Comparison of ENCODE assay signal across 9 mouse cellular contexts in genomic region chr9:124033345-124033744, GRCm38 (mm10). TPM values are rescaled to one million over a fixed set of nuclear protein-coding genes. Genes with fewer than 3 reads are reported as not detected.
DNase-seq lines count a peak whose midpoint lies in the region; ATAC-seq lines count a peak whose summit lies in the region.
"Had no signal": no experiment of that assay in that cellular context is flagged by ENCODE, and none has a peak within 500 bp of the region (broad histone marks: within the 10 kb centered on the region; RNA-seq: fewer than 3 reads in every experiment).

No protein-coding gene starts in this region.

- no peak overlapping the region for H3K9ac ChIP-seq in forebrain, embryonic 11.5 days (ENCODE audit: low read length)
- no peak overlapping the region for H3K9ac ChIP-seq in forebrain, embryonic 15.5 days (replicated peaks)
- H3K9ac ChIP-seq: hindbrain, embryonic 15.5 days had no signal

- H3K36me3 ChIP-seq in forebrain, embryonic 11.5 days (ENCODE audit: control insufficient read depth, insufficient read depth, low read length): no peaks in the 10 kb centered on the region
- H3K36me3 ChIP-seq in forebrain, embryonic 15.5 days: no peaks in the 10 kb centered on the region
- H3K36me3 ChIP-seq: hindbrain, embryonic 15.5 days had no signal

- H3K9me3 ChIP-seq in forebrain, embryonic 11.5 days (ENCODE audit: control insufficient read depth, low read length): no peaks in the 10 kb centered on the region
- H3K9me3 ChIP-seq in forebrain, embryonic 15.5 days: no peaks in the 10 kb centered on the region
- H3K9me3 ChIP-seq: hindbrain, embryonic 15.5 days had no signal

- WGBS in forebrain, embryonic 11.5 days: 35% methylated on average over 1 of the region's 1 CpGs
- WGBS in forebrain, embryonic 15.5 days: 55% methylated on average over 1 of the region's 1 CpGs

- 0 out of 2 replicates have a peak, but pooled peaks have one; percentile 24 for ATAC-seq in forebrain, embryonic 11.5 days (replicated peaks; ENCODE audit: low FRiP score)
- ATAC-seq in forebrain, embryonic 15.5 days (replicated peaks): no peak

- H3K4me1 ChIP-seq in forebrain, embryonic 11.5 days (replicated peaks; ENCODE audit: control insufficient read depth, insufficient read depth, low read length): no peaks in the 10 kb centered on the region
- H3K4me1 ChIP-seq in forebrain, embryonic 15.5 days: no peaks in the 10 kb centered on the region
- H3K4me1 ChIP-seq: hindbrain, embryonic 15.5 days had no signal

- DNase-seq in forebrain, embryonic 11.5 days (ENCODE audit: low spot score): no peak
- DNase-seq in thymus, postnatal 14 days: peak; percentile 14
- no peak for DNase-seq in thymus, adult 18-20 months
- DNase-seq in kidney, postnatal 14 days: peak; percentile 20
- DNase-seq in naive thymus-derived CD4-positive, alpha-beta T cell, adult 2 months (ENCODE audit: low read depth): peak; percentile 46
- DNase-seq in urinary bladder, postnatal 36 days (ENCODE audit: low spot score in 2 of 2): no peak
- no peak for DNase-seq in cerebellum, adult 11 months

- no peak overlapping the region for H3K27ac ChIP-seq in forebrain, embryonic 11.5 days (ENCODE audit: low read depth, low read length)
- no peak overlapping the region for H3K27ac ChIP-seq in forebrain, embryonic 15.5 days (replicated peaks)
- H3K27ac ChIP-seq: hindbrain, embryonic 15.5 days had no signal

- no peaks in the 10 kb centered on the region for H3K27me3 ChIP-seq in forebrain, embryonic 11.5 days (ENCODE audit: control insufficient read depth, insufficient read depth, low read length)
- H3K27me3 ChIP-seq in forebrain, embryonic 15.5 days: no peaks in the 10 kb centered on the region
- H3K27me3 ChIP-seq: hindbrain, embryonic 15.5 days had no signal

- no peak overlapping the region for H3K4me2 ChIP-seq in forebrain, embryonic 11.5 days (ENCODE audit: low read depth, low read length, severe bottlenecking)
- no peak overlapping the region for H3K4me2 ChIP-seq in forebrain, embryonic 15.5 days (replicated peaks)
- H3K4me2 ChIP-seq: hindbrain, embryonic 15.5 days had no signal

- H3K4me3 ChIP-seq in forebrain, embryonic 11.5 days (ENCODE audit: low read depth, low read length): no peak overlapping the region
- H3K4me3 ChIP-seq in forebrain, embryonic 15.5 days: no peak overlapping the region
- H3K4me3 ChIP-seq: hindbrain, embryonic 15.5 days had no signal

RNA-seq across cellular contexts. Expression of gene Ccr3, which starts 11.6 kb away (rescaled TPM):
- polyA plus RNA-seq in forebrain, embryonic 11.5 days (2014; fragmentation: Nextera tagmentation; extraction: Ambion mirVana): not detected in 2 replicates
- polyA plus RNA-seq in forebrain, embryonic 15.5 days (2015; fragmentation: Nextera tagmentation; extraction: Ambion mirVana): not detected in 2 replicates
- polyA plus RNA-seq: hindbrain, embryonic 15.5 days had no signal

RNA-seq across cellular contexts. Expression of gene Ccr1l1, which starts 55.1 kb away (rescaled TPM):
- not detected in 2 replicates for polyA plus RNA-seq in forebrain, embryonic 11.5 days (2014; fragmentation: Nextera tagmentation; extraction: Ambion mirVana)
- polyA plus RNA-seq in forebrain, embryonic 15.5 days (2015; fragmentation: Nextera tagmentation; extraction: Ambion mirVana): not detected in 2 replicates
- polyA plus RNA-seq: hindbrain, embryonic 15.5 days had no signal

Comparison
In these comparisons a context has a peak if more than half of its experiments do, and no peak if none do; other contexts are left out.
1. DNase-seq: peak in thymus, postnatal 14 days (single experiment), kidney, postnatal 14 days (single experiment) and naive thymus-derived CD4-positive, alpha-beta T cell, adult 2 months (single experiment); none in forebrain, embryonic 11.5 days (single experiment), thymus, adult 18-20 months (0 of 2), urinary bladder, postnatal 36 days (0 of 2) and cerebellum, adult 11 months (single experiment).